Mouse (Mus musculus): ENCODE data around the gene Prr15.

- TF ChIP-seq CTCF (IDR thresholded peaks at IDR 0.05; ENCODE audit: low read depth, low read length) (no peak), POLR2A (IDR thresholded peaks at IDR 0.05; ENCODE audit: insufficient read depth, low read length) (no peak), EP300 (IDR thresholded peaks at IDR 0.05; ENCODE audit: insufficient read depth, low read depth, low read length) (no peak)
These were observed 4.5 kb downstream of the Prr15 start for GRCm38 (mm10) chr6:54330166-54330565.
